Mouse (Mus musculus) fibroblast of lung, adult 2 months (primary cell): ENCODE measurements at regions not wholly inside any gene's neighbourhood (a gene's known extent, or its start where the extent isn't known, plus 50 kb on each side); places are given as distances from the start of the nearest gene placed in this dataset.
"Not testable (repeated sequence)": the region's sequence is repeated elsewhere in the genome, so short reads cannot be mapped to it uniquely, and the experiment has no call there.

Experiments
- DNase-seq: peaks from one replicate; pipeline ENCODE4 v3.0.0-alpha.2; 2011; ENCODE audit warnings: low read depth

DNA sequence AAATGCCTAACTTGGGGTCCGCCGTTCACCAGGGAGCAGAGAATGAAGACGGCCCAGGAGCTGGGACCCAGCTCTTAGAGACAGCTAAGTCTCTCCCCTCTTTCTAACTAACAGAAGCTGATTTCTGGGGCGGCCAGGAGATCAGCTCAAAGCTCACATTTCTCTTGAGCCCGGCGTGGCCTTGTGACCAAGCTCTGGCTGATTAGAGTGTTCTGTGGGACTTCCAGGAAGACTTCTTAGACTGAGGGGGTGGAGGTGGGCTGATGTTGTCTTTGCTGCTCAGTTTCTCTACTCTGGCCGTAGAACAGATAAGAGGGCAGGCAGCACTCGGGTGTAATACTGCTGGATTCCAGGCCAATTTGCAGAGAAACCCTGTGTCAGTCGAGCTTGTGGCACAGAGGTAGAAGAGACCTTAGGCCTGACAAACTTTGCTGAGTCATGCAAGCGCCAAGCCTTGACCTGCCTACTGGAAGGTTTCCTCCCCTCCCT, 96.5 kb upstream of the Map3k1 start:
- peak; percentile 13 for DNase-seq

DNA sequence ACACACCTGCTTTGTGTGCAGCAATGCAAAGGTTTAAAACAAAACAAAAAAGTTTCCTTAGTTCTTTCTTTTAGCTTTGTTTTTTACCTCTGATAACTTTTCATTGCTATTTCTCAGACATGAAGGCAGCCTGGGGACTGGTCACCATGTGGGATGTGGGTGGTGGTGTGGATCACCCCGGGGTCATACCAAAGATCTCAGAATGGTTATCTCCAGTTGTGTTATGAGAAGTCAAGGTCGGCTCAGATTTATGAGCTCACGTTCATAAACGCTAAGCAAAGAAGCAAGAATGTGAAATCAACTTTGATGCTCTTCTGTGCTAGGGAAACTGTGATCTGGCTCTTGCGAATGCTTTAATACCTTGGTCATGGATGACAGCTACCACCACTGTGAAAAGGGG, 102.3 kb upstream of the Map3k1 start:
- no peak for DNase-seq

DNA sequence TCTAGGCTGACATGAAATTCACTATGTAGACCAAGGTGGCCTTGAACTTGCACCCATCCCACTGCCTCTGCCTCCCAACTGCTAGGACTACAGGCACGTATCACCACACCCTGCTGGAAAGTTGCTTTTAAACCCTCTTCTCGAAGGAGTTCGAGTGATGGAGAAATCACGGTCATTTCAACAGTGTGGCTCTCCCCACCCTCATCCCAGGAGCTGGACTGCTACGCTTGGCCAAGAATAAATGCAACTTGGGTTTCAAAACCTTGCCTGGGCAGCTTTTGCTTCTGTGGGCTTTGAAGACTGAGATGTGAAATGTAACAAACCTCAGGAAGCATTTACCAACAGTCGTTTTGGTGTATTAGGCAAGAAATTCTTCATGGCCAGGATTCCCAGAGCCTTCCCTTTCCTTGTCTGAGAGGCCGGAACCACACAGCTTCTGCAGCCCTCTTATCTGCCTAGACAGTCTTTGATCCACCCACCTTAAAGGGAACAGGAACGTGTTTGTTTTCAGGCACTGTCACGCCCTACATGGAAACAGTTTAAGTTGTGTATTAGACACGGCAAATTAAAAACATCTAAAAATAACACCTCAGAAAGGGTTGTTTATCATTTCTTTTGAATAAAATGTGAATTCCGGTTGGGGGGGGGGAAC, 103.0 kb upstream of the Map3k1 start:
- DNase-seq = no peak

DNA sequence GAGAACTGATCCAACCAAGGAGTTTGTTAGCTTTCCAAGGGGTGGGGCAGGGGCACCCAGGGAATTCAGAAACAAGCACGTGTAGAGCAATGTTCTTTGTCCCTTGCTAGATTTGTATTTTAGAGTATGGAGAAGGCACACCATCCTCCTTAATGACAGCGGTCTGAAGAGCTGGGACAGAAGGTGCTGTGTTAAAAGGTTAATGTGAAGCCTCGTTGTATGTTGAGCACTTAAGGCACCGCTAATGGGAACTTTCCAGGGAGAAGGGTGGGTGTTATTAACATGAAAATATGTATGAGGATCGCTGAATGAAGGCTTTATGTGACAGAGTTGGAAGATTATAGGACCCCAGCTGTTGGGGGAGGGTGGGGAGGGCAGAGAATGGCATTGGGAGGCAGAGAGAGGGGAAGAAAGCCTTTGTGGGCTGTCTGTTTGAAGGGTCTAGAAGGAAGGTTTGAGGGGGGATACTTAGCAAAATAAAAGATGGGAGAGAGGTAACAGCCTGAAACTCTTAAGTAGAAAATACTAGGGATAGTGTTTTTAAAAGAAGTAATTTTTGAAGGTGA, 105.6 kb upstream of the Map3k1 start:
- no peak for DNase-seq

DNA sequence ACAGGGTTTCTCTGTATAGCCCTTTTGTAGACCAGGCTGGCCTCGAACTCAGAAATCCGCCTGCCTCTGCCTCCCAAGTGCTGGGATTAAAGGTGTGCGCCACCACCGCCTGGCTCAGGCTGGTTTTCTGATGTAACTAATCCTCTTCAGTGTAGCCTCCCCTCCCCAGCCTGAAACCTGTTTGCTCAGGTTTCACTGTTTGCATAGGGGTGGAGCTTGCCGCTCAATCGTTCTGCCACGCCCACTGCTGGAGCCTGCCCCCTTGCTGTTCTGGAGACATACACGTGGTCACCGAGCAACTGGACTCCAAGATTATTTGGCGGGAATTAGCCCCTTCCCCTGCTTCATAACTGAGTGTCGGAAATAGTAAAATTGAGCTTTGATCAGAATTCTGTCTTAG, 110.6 kb upstream of the Map3k1 start:
- DNase-seq = not testable (repeated sequence)

DNA sequence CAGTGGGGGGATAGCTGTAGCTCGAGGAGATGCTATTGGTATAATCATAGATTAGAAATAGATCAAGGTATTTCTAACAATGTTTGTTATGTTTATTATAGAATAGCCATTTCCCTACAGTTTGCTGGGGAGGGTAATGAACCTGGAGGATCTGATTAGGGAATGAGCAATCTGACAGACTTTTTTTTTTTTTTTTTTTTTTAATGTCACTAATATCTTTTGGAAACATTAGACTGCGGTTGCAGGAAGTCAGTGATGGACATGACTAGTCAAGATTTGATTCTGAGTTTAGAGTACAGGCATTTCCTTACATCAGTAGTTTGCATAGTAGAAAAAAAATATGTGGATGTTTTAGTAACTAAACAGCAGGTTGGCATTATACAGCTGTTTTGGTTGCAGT, 111.7 kb upstream of the Map3k1 start:
- DNase-seq = no peak

DNA sequence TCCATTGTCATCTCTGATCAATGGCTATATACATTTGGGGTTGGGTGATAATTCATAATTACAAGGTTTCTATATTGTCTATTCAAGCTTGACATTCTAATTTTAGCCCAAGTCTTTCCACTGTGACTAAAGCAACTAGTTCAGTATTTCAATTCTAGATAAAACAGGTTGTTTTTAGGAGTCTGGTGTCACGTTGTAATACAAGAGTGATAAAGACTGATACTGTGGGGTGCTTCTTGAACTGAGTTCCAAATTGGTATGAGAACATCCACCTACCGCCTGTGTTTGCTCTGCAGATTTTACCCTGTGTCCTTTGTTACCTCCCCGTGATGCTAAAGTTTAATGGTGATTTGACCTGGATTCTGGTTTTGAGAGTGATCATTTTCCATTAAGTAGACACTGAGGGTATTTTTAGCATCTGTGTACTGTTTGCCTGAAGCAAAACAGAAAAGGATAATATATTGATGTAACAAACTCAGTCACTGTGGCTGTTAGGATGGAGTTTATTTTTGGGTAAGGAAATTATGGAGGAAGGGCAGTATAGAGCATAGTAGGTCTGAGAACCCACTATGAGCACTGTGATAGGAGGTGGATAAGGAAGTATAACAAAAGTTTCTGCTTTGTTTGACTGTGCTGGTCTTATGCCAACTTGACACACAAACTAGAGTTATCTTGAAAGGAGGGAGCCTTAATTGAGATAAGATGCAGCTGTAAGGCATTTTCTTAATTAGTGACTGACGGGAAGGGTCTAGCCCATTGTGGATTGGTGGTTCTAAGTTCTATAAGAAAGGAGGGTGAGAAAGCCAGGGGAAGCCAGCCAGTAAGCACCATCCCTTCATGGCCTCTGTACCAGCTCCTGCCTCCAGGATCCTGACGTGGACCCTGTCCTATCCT, 112.6 kb upstream of the Map3k1 start:
- no peak for DNase-seq

DNA sequence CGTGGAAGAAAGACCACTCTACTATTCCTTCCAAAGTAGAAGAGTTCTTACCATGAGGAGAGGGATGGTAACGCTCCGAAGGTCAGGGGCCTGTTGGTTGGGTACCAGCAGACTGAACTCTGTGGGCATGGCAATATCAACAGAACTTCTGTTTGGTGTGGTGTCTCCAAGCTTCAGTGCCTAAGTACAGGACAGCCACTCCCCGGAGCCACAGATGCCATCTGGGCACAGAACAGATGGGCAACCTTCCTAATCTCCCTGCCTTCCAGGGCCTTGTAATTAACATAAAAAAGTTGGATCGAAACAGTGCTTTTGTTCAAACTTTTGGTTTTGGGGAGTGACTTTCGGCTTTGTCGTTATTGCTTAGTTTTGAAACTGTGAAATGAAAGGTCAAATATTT, 116.6 kb upstream of the Map3k1 start:
- DNase-seq = no peak

DNA sequence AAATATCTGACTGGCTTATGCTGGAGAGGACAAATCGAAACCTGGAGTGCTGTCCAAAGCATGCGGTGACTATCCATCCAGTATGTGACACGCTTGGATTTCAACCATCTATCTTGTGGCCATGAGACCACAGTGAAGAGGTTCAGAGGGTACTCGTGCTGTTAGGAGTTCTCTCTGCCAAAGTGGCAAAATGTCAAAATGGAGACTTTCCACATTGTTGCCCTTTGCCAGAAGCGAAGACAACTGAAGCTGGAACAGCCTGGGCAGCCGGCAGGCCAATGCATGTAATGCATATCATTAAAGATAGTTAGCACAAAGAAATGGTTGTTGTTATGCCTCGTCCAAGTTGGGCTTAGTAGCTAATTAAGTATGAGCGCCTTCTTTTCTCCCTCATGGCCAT, 118.0 kb upstream of the Map3k1 start:
- DNase-seq = no peak

DNA sequence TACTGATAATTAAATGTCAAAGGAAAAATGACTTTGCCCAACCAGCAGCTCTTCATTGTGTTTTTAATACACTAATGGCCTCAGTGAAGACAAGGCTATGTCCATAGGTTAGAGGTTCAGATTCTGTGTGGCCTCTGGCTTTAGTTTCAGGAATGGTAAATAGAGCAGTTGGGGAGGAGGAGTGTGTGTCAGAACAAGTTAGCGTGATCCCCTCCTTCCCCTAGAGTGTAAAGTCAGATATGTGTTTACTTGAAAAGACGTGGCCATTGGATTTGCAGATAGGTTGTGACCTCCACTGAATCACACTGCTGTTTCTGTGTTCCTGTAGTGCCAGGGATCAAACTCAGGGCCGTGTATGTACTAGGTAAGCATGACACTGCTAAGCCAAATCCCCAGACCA, 118.7 kb upstream of the Map3k1 start:
- no peak for DNase-seq

DNA sequence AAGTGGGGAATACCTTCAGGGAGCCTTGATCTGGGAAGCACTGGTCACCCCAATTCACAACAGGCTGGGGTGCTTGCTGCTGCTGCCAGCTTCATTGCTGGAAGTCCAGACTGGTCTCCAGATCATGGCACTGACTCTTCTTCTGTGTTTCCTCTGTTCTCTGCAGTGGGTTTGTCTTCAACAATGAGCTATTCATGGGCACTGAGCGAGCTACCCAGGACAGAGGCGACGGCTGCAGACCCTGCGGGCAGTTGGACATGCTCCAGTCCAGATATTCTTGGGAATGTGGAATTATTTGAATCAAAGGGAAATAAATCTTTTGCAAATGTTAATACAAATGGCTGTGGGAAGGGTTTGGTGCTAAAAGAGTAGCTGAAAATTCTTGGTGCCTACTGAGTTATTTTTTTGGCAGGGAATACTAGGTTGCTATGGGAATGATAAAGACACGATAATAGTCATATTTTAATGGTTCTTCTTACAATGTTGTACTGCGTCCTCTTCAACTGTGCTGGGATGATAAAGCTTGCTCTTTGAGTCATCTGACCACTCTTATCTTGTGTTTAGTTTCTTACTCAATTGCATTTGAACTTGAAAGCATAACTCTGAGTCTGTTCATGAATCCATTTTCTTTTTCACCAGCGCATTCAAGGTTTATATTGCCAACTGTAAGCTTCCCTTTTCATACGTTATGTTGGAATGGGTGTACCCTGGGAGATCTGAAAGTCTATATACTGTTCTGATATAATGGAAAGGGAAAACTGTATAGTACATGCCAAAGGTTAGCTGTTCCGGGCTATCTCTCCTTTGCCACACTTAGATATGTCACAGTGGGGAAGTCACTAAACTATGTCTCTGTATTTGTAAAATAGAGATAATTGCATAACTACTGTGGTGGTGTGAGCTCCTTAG, 120.1 kb upstream of the Map3k1 start:
- no peak for DNase-seq

DNA sequence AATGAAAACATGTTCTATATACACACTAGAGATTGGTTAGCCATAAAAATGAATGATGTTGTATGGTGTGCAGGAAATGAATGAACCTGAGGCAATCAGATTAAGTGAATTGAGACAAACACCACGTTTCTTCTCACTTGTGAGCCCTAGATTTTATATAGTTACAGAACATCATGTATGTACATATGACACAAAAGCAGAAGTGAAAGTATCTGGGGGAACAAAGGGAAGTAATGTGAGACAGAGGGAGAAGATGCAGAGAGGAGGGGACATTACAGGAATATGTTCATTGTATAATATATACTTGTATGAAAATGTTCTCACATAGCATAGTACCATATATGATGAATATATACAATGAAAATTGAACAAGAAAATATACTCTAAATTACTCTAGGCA, 121.1 kb upstream of the Map3k1 start:
- no peak for DNase-seq

DNA sequence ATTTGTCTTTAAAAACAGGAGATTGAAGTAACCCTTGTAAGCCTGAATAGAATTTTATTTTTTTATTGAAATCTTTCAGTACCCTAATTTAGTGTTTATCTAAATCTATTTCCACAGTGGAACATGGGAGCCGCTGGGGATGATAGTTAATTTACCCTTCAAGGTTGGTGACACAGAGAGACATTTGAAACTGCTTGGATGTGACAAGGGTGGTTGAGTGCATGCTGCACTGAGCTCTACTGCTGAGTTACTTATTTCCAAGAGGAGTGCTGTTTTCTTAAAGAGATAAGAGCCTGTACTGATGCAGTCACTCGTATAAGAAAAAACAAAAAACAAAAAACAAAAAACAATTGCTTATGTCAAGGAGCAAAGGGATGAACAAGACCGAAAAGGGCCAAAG, 123.7 kb upstream of the Map3k1 start:
- no peak for DNase-seq

DNA sequence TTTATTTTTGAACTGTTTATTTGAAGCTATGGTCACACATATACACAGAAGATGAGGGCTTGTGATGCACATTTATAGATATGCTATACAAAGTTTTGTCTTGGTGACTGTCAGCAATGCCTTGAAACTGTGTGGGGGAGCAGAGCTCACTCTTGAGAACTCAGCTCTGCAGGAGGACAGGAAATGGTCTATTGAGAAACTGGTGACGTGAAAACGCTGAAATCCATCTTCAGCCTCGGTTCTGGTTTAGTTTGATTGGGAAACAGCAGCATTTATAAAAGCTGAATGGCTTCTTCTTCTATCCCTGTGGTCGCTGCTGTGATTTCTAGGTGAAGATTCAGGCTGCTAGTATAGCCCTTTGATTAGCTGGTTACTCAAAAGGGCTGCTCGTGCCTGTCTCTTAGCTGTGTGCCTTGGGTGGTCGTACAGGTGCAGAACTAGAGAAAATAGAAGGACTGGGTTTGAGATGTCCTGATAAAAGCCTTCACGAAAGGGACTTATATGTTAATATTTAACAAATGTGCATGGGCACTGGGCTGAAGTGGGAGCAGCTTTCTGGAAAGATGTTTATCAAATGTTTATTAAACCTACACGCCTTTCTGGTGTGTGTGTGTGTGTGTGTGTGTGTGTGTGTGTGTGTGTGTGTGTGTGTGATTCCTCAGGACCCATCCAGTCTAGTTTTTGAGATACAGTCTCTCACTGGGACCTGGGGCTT, 124.9 kb upstream of the Map3k1 start:
- no peak for DNase-seq

DNA sequence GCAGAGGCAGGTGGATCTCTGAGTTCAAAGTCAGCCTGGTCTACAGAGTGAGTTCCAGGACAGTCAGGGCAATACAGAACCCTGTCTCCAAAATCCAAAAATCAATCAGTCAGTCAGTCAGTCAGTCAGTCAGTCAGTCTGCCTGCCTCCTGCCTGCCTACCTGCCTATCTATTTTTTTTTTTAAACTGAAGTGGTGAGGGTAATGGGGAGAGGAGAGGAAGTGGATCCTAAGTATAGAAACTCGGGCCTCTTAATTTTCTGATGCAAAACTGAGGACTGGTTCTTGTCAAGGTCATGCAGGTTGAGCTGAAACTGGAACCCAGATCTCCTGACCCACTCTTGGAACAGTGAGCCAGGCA, 126.9 kb upstream of the Map3k1 start:
- no peak for DNase-seq

DNA sequence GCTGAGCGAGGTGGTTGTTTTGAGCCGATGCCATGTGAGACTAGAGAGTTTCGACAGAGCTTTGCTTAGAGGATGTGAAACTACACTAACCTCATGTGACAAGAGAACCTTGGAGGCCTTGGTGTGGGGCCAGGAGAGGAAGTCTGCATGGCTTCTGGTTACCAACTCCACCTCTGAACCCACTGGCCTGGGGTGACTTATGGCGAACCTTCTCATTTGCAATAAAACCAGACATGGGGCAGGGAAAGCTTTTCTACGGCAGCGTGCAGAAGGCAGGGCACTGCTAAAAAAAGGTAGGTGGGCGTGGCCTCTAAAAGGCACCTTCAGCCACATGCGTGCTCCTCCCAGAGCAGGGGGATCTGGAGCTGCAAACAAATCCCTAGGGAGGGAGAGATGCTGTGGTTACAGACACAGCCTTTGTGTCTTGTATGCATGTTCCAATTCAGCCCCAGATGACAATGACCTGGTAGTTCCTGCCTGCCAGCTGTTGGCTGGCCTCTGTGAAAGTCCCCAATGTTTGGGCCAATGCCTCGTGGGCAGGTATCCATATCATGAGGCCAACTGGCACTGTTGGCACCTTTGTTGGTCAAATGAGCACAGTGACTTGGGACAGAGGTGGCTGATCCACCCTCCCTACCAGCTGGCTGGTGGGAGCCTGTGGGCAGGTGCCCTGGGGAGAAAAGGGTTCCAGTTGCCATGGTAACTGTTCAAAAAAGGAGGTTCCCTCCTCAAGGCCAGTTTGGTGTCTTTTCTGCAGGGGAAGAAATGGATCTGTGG, 127.5 kb upstream of the Map3k1 start:
- DNase-seq = peak; percentile 38

DNA sequence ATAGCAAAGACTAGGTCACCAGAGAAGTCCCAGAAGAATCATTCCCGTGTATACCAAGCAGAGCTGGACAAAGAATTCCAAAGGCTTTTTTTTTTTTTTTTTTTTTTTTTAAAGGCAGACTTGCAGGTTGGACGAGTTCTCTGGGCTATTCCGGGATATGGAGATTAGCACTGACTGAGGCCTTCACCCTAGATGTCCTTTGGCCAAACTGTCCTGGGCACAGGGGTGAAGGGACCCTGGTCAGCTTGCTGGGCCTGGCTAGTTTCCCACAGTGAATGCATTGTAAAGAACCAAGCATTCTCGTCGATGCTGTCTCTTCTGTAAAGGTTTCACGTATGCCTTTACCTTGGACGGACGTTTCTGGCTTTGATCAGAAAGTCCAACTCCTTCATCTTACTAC, 128.2 kb upstream of the Map3k1 start:
- DNase-seq = no peak

DNA sequence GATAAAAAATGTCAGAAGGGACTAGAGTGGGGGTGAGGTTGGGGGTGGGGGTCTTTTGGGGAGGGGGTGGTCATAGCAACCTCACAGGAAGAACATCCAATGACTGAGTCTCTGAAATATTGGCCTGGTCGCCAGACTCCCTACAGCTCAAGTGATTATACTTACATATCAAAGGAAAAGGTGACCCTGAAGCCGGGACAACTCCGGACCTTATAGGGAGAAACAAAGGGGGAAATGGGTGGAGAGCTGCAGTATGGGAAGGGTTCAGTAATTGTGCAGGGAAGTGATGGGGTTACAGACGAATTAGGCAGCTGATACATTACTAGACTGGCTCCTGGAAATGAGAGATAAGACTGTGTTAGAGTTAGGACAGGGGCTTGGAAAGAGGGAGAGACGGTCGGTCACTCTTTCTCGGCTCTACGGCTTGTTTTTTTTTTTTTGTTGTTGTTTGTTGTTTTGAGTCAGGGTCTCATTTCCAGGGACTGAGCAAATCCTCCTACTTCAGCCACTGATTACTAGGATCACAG, 130.2 kb upstream of the Map3k1 start:
- no peak for DNase-seq

DNA sequence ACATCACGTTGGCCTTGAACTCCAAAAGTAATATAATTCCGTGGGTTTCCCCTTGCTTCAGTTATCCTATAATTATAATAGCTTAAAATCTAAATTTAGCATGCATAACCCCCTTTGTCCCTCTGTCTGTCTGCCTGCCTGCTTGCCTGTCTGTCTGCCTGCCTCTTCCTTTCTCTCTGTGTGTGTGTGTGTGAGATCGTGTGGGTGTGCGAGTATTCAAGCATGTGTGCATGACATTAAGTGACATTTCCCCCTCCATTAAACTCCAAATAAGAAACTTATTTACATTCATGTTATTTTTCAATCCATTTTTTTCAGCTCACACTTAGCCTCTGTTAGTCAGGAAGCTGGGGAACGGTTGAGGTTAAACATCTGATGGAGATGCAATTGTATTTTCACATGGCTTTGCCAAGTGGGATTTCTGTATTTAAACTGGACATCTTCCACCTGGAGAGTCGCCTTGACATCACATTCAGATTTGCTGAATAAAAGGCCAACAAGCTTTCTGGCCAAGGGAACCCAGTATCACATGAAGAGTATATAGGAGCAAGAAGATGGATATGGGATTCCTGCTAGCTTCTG, 130.8 kb upstream of the Map3k1 start:
- no peak for DNase-seq

DNA sequence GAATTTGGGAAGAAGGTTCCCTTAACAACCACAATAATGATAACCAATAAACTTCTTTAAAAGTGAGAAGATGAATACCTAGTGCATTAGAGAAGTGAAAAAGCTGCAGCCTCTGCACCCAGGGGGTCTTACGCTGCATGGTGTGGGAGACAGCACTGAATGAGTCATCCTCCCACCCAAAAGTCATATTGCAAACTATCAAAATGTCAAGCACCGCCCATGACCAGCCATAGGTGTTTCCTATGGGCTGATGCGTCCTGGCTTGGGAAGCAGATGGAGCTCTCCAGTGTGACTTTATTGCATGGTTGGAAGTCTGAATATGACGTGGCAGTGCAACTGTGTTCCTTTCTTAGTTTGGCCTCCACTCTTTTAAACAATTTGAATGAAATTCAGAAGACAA, 131.5 kb upstream of the Map3k1 start:
- DNase-seq = no peak
